Mouse (Mus musculus): Measurements from ENCODE around the gene Mesd. TPM values are rescaled to one million over a fixed set of nuclear protein-coding genes. Genes with fewer than 3 reads are reported as not detected.

Gene Mesd
- polyA plus RNA-seq, 1 experiment from 2014 or later: 50.6 TPM

- Histone ChIP-seq H3K4me2 (ENCODE audit: low read length) (no peak overlapping the region), H3K9ac (replicated peaks; ENCODE audit: low read length) (no peak overlapping the region), H3K9me3 (ENCODE audit: control insufficient read depth, low read length) (no peaks in the 10 kb centered on the region), H3K4me3 (replicated peaks; ENCODE audit: low read depth, low read length) (no peak overlapping the region), H3K36me3 (ENCODE audit: control insufficient read depth, insufficient read depth, low read length) (no peaks in the 10 kb centered on the region), H3K27me3 (ENCODE audit: control insufficient read depth, insufficient read depth, low read length) (no peaks in the 10 kb centered on the region), H3K4me1 (ENCODE audit: control insufficient read depth, insufficient read depth, low read length) (no peaks in the 10 kb centered on the region), H3K27ac (replicated peaks; ENCODE audit: low read depth, low read length) (no peak overlapping the region)
- ATAC-seq (ENCODE audit: low FRiP score, low TSS enrichment) (no peak), DNase-seq (no peak)
- WGBS: 26% methylated on average over 5 of the region's 5 CpGs
These were observed 14.3 kb upstream of the Mesd start for GRCm38 (mm10) chr7:83869839-83870543.

GRCm38 (mm10) chr7:83877088-83877487, 7.2 kb upstream of the Mesd start:
- H3K4me1 ChIP-seq (ENCODE audit: control insufficient read depth, insufficient read depth, low read length): peaks cover 37% of the 10 kb centered on the region
- DNase-seq (no peak), ATAC-seq (ENCODE audit: low FRiP score, low TSS enrichment) (no peak)
- H3K4me3 ChIP-seq (replicated peaks; ENCODE audit: low read depth, low read length): no peak overlapping the region
- H3K4me2 ChIP-seq (ENCODE audit: low read length): no peak overlapping the region
- no peak overlapping the region for H3K9ac ChIP-seq (replicated peaks; ENCODE audit: low read length)
- peaks cover 4% of the 10 kb centered on the region; the same call in 1 of the 2 replicates for H3K36me3 ChIP-seq (ENCODE audit: control insufficient read depth, insufficient read depth, low read length)
- WGBS: 80% methylated on average over 3 of the region's 3 CpGs
- H3K27ac ChIP-seq (replicated peaks; ENCODE audit: low read depth, low read length): no peak overlapping the region
- no peaks in the 10 kb centered on the region for H3K9me3 ChIP-seq (ENCODE audit: control insufficient read depth, low read length)
- H3K27me3 ChIP-seq (ENCODE audit: control insufficient read depth, insufficient read depth, low read length): no peaks in the 10 kb centered on the region

- Histone ChIP-seq H3K36me3 (ENCODE audit: control insufficient read depth, insufficient read depth, low read length) (peaks cover 8% of the 10 kb centered on the region; the same call in 1 of the 2 replicates), H3K9ac (replicated peaks; ENCODE audit: low read length) (peak overlapping the region; percentile 10; the same call in 1 of the 2 replicates), H3K27me3 (ENCODE audit: control insufficient read depth, insufficient read depth, low read length) (no peaks in the 10 kb centered on the region), H3K4me1 (ENCODE audit: control insufficient read depth, insufficient read depth, low read length) (peaks cover 48% of the 10 kb centered on the region), H3K4me3 (replicated peaks; ENCODE audit: low read depth, low read length) (no peak overlapping the region), H3K9me3 (ENCODE audit: control insufficient read depth, low read length) (no peaks in the 10 kb centered on the region), H3K27ac (replicated peaks; ENCODE audit: low read depth, low read length) (no peak overlapping the region), H3K4me2 (ENCODE audit: low read length) (peak overlapping the region; percentile 23)
- ATAC-seq (ENCODE audit: low FRiP score, low TSS enrichment) (no peak), DNase-seq (peak; percentile 64)
- whole genome bisulfite sequencing: 5% methylated on average over 5 of the region's 5 CpGs
These were observed 5.4 kb upstream of the Mesd start for GRCm38 (mm10) chr7:83878676-83879448.

GRCm38 (mm10) chr7:83882150-83882632, 2.1 kb upstream of the Mesd start:
- peak overlapping the region; percentile 90 for H3K4me2 ChIP-seq (ENCODE audit: low read length)
- DNase-seq (no peak), ATAC-seq (ENCODE audit: low FRiP score, low TSS enrichment) (no peak)
- H3K36me3 ChIP-seq (ENCODE audit: control insufficient read depth, insufficient read depth, low read length): peaks cover 8% of the 10 kb centered on the region; the same call in 1 of the 2 replicates
- 93% methylated on average over 35 of the region's 35 CpGs for WGBS
- H3K27me3 ChIP-seq (ENCODE audit: control insufficient read depth, insufficient read depth, low read length): no peaks in the 10 kb centered on the region
- 0 out of 2 replicates have a peak, but pooled peaks cover 3% of the 10 kb centered on the region for H3K9me3 ChIP-seq (ENCODE audit: control insufficient read depth, low read length)
- H3K9ac ChIP-seq (replicated peaks; ENCODE audit: low read length): no peak overlapping the region; the same call in 1 of the 2 replicates
- H3K4me1 ChIP-seq (ENCODE audit: control insufficient read depth, insufficient read depth, low read length): peaks cover 48% of the 10 kb centered on the region
- peak overlapping the region; percentile 93 for H3K27ac ChIP-seq (replicated peaks; ENCODE audit: low read depth, low read length)
- peak overlapping the region; percentile 74 for H3K4me3 ChIP-seq (replicated peaks; ENCODE audit: low read depth, low read length)

GRCm38 (mm10) chr7:83882633-83883275, 1.5 kb upstream of the Mesd start:
- ATAC-seq (ENCODE audit: low FRiP score, low TSS enrichment): peak; percentile 28; the same call in 1 of the 2 replicates
- DNase-seq: peak; percentile 66
- 20% methylated on average over 55 of the region's 56 CpGs for WGBS
- Histone ChIP-seq H3K27me3 (ENCODE audit: control insufficient read depth, insufficient read depth, low read length) (no peaks in the 10 kb centered on the region), H3K36me3 (ENCODE audit: control insufficient read depth, insufficient read depth, low read length) (peaks cover 8% of the 10 kb centered on the region; the same call in 1 of the 2 replicates), H3K4me2 (ENCODE audit: low read length) (peak overlapping the region; percentile 90), H3K9ac (replicated peaks; ENCODE audit: low read length) (peak overlapping the region; percentile 91), H3K4me3 (replicated peaks; ENCODE audit: low read depth, low read length) (peak overlapping the region; percentile 74), H3K9me3 (ENCODE audit: control insufficient read depth, low read length) (0 out of 2 replicates have a peak, but pooled peaks cover 3% of the 10 kb centered on the region), H3K4me1 (ENCODE audit: control insufficient read depth, insufficient read depth, low read length) (peaks cover 48% of the 10 kb centered on the region), H3K27ac (replicated peaks; ENCODE audit: low read depth, low read length) (peak overlapping the region; percentile 93)

GRCm38 (mm10) chr7:83883276-83884020, 818 bp upstream of the Mesd start:
- Histone ChIP-seq H3K27ac (replicated peaks; ENCODE audit: low read depth, low read length) (peak overlapping the region; percentile 93), H3K36me3 (ENCODE audit: control insufficient read depth, insufficient read depth, low read length) (peaks cover 5% of the 10 kb centered on the region; the same call in 1 of the 2 replicates), H3K27me3 (ENCODE audit: control insufficient read depth, insufficient read depth, low read length) (no peaks in the 10 kb centered on the region), H3K9ac (replicated peaks; ENCODE audit: low read length) (peak overlapping the region; percentile 91), H3K4me1 (ENCODE audit: control insufficient read depth, insufficient read depth, low read length) (peaks cover 41% of the 10 kb centered on the region), H3K4me2 (ENCODE audit: low read length) (peak overlapping the region; percentile 90), H3K4me3 (replicated peaks; ENCODE audit: low read depth, low read length) (peak overlapping the region; percentile 74), H3K9me3 (ENCODE audit: control insufficient read depth, low read length) (0 out of 2 replicates have a peak, but pooled peaks cover 3% of the 10 kb centered on the region)
- under 1% methylated on average over 81 of the region's 91 CpGs for WGBS
- DNase-seq: peak; percentile 82
- peak; percentile 76 for ATAC-seq (ENCODE audit: low FRiP score, low TSS enrichment)

GRCm38 (mm10) chr7:83884921-83885532, 761 bp downstream of the Mesd start:
- Histone ChIP-seq H3K9ac (replicated peaks; ENCODE audit: low read length) (peak overlapping the region; percentile 91), H3K36me3 (ENCODE audit: control insufficient read depth, insufficient read depth, low read length) (peaks cover 5% of the 10 kb centered on the region; the same call in 1 of the 2 replicates), H3K4me1 (ENCODE audit: control insufficient read depth, insufficient read depth, low read length) (peaks cover 30% of the 10 kb centered on the region), H3K4me2 (ENCODE audit: low read length) (peak overlapping the region; percentile 90), H3K27me3 (ENCODE audit: control insufficient read depth, insufficient read depth, low read length) (no peaks in the 10 kb centered on the region), H3K9me3 (ENCODE audit: control insufficient read depth, low read length) (0 out of 2 replicates have a peak, but pooled peaks cover 3% of the 10 kb centered on the region), H3K4me3 (replicated peaks; ENCODE audit: low read depth, low read length) (peak overlapping the region; percentile 74), H3K27ac (replicated peaks; ENCODE audit: low read depth, low read length) (peak overlapping the region; percentile 93)
- 34% methylated on average over 6 of the region's 6 CpGs for WGBS
- no peak for DNase-seq
- ATAC-seq (ENCODE audit: low FRiP score, low TSS enrichment): no peak

All from midbrain, embryonic 14.5 days (tissue).